Mouse (Mus musculus) common myeloid progenitor, adult 5-6 weeks (primary cell): ENCODE results near the gene Mark3. TPM values are rescaled to one million over a fixed set of nuclear protein-coding genes. Genes with fewer than 3 reads are reported as not detected.
"Not testable (repeated sequence)": the region's sequence is repeated elsewhere in the genome, so short reads cannot be mapped to it uniquely, and the experiment has no call there.

Source experiments
- ATAC-seq: replicated peaks from 2 replicates; pipeline ENCODE4 v1.8.0; 2016; ENCODE audit warnings: low read depth, mild to moderate bottlenecking, moderate TSS enrichment, inconsistent platforms; ENCODE audit not compliant: poor library complexity, severe bottlenecking
- total RNA-seq: library from RNA; stranded (forward); fragments of 200-1000, 187-1606 nt; gene quantifications from 2 replicates; pipeline ENCODE4 v1.2.3, GENCODE M21; 2017

Gene Mark3
- total RNA-seq: 60.4 and 76.4 TPM in 2 replicates

- ATAC-seq: peak; percentile 96
Observed at GRCm38 (mm10) chr12:111574074-111574886, at the start of gene Mark3. Gene Mark3 (plus strand): TSS chr12:111574523.

- peak; percentile 88 for ATAC-seq
Observed at GRCm38 (mm10) chr12:111524883-111525282, 49.4 kb upstream of the Mark3 start.

- ATAC-seq: no peak
Observed at GRCm38 (mm10) chr12:111527643-111528281, 46.6 kb upstream of the Mark3 start.

GRCm38 (mm10) chr12:111529192-111529591 lies 45.1 kb upstream of the Mark3 start:
- no peak for ATAC-seq

GRCm38 (mm10) chr12:111533096-111533794 lies 41.1 kb upstream of the Mark3 start:
- ATAC-seq: no peak

- no peak for ATAC-seq
Observed at GRCm38 (mm10) chr12:111535281-111535680, 39.0 kb upstream of the Mark3 start.

- no peak for ATAC-seq
Observed at GRCm38 (mm10) chr12:111535762-111536161, 38.6 kb upstream of the Mark3 start.

GRCm38 (mm10) chr12:111536746-111537145 lies 37.6 kb upstream of the Mark3 start:
- no peak for ATAC-seq

GRCm38 (mm10) chr12:111537341-111537740 lies 37.0 kb upstream of the Mark3 start:
- peak; percentile 6; the same call in 1 of the 2 replicates for ATAC-seq

GRCm38 (mm10) chr12:111537796-111538291 lies 36.5 kb upstream of the Mark3 start, which contains the start of gene Eif5:
Gene Eif5 (plus strand): TSS chr12:111538016.
- ATAC-seq: peak; percentile 96

GRCm38 (mm10) chr12:111538292-111539040 lies 35.9 kb upstream of the Mark3 start:
- no peak; the same call in 1 of the 2 replicates for ATAC-seq

- no peak for ATAC-seq
Observed at GRCm38 (mm10) chr12:111539041-111539345, 35.3 kb upstream of the Mark3 start.

GRCm38 (mm10) chr12:111547070-111547469 lies 27.3 kb upstream of the Mark3 start:
- ATAC-seq: no peak

- no peak for ATAC-seq
Observed at GRCm38 (mm10) chr12:111548555-111549289, 25.6 kb upstream of the Mark3 start.

GRCm38 (mm10) chr12:111550679-111551078 lies 23.6 kb upstream of the Mark3 start:
- ATAC-seq: 0 out of 2 replicates have a peak, but pooled peaks have one; percentile 17

GRCm38 (mm10) chr12:111552342-111552741 lies 22.0 kb upstream of the Mark3 start:
- no peak for ATAC-seq

- ATAC-seq: no peak
Observed at GRCm38 (mm10) chr12:111555357-111555756, 19.0 kb upstream of the Mark3 start.

GRCm38 (mm10) chr12:111555893-111556292 lies 18.4 kb upstream of the Mark3 start:
- not testable (repeated sequence) for ATAC-seq

- ATAC-seq: peak; percentile 70
Observed at GRCm38 (mm10) chr12:111557538-111557937, 16.8 kb upstream of the Mark3 start.
